Mouse (Mus musculus) midbrain, embryonic 16.5 days (tissue): Measurements from ENCODE around the gene Grb2. TPM values are rescaled to one million over a fixed set of nuclear protein-coding genes. Genes with fewer than 3 reads are reported as not detected.

Source experiments
- ATAC-seq: fragments of 200-750 bp; cut with Nextera tagmentation; 2 replicates; pipeline ENCODE4 v1.8.0; 2017; ENCODE audit warnings: moderate TSS enrichment
- H3K27ac ChIP-seq: fragments of 300-500 bp; sonication (generic); 2 replicates; pipeline ENCODE4 v1.5.1; 2014; ENCODE audit warnings: mild to moderate bottlenecking, low read length, mixed read lengths
- H3K27me3 ChIP-seq: fragments of 300-500 bp; sonication (generic); 2 replicates; pipeline ENCODE4 v1.6.1; 2014; ENCODE audit warnings: low read depth, low read length, mixed read lengths; ENCODE audit not compliant: control insufficient read depth, insufficient read depth
- H3K36me3 ChIP-seq: fragments of 300-500 bp; sonication (generic); 2 replicates; pipeline ENCODE4 v1.6.1; 2014; ENCODE audit warnings: mild to moderate bottlenecking, low read length, moderate library complexity, mixed read lengths; ENCODE audit not compliant: control insufficient read depth, insufficient read depth
- H3K4me1 ChIP-seq: fragments of 300-500 bp; sonication (generic); 2 replicates; pipeline ENCODE4 v1.6.1; 2014; ENCODE audit warnings: mild to moderate bottlenecking, low read length, mixed read lengths; ENCODE audit not compliant: control insufficient read depth, insufficient read depth
- H3K4me2 ChIP-seq: fragments of 300-500 bp; sonication (generic); 2 replicates; pipeline ENCODE4 v1.6.1; 2014; ENCODE audit warnings: mild to moderate bottlenecking, low read length, mixed read lengths
- H3K4me3 ChIP-seq: fragments of 300-500 bp; sonication (generic); 2 replicates; pipeline ENCODE4 v1.5.1; 2014; ENCODE audit warnings: low read depth, mild to moderate bottlenecking, low read length, moderate library complexity, mixed read lengths
- H3K9ac ChIP-seq: fragments of 300-500 bp; sonication (generic); 2 replicates; pipeline ENCODE4 v1.6.1; 2014; ENCODE audit warnings: low read depth, low read length, mixed read lengths
- H3K9me3 ChIP-seq: fragments of 300-500 bp; sonication (generic); replicated peaks from 2 replicates; pipeline ENCODE4 v1.6.1; 2014; ENCODE audit warnings: mild to moderate bottlenecking, low read length, mixed read lengths; ENCODE audit not compliant: control insufficient read depth, poor library complexity, severe bottlenecking
- WGBS: fragments of 180-500 bp; shearing (Covaris S2); extraction: QIAGEN DNeasy Blood & Tissue Kit; methylation state at CpG from one replicate; pipeline ENCODE4 v1.1.7; 2014; 5-methylcytosine and 5-hydroxymethylcytosine counted together
- polyA plus RNA-seq: library from polyadenylated mRNA; unstranded; fragments of >200 nt; fragmentation: Nextera tagmentation; extraction: Ambion mirVana; gene quantifications from 2 replicates; pipeline ENCODE4 v1.2.1, GENCODE M21; 2015

Grb2 gene
- polyA plus RNA-seq, 1 experiment from 2014 or later = 196 TPM

DNA sequence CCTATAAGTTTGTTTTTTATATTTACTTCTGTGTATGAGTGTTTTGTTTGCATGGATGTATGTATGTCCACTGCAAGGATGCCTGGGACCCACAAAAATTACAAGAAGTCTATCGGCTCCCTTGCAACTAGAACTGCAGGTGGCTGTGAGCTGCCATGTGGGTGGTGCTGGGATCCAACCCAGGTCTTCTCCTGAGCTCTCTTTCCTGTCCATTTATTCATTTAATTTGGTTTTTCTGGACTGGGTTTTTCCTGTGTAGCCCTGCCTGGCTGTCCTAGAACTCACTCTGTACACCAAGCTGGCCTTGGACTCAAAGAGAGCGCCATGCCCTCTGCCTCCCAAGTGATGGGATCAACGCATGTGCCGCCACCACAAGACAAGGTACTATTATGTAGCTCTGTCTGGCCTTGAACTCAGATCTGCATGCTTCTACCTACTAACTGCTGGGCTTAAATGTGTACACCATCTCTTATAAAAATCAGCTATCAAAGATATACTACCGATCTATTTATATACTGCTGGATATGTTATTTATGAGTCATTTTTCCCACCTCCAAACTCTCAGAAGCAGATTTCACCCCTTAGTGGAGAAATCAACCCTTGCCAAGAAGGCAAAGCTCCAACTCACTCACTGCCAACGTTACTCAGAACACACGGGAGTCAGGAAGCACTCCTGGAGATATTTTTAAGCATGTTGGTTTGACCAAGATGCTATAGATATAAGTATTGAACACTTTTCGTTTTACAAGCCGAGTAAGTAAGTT, 34.7 kb downstream of the Grb2 start:
- H3K4me3 ChIP-seq = no peak overlapping the region
- H3K4me1 ChIP-seq = no peaks in the 10 kb centered on the region; the same call in 1 of the 2 replicates
- ATAC-seq = no peak
- no peak overlapping the region for H3K9ac ChIP-seq
- WGBS = 88% methylated on average over 9 of the region's 9 CpGs
- H3K9me3 ChIP-seq = 0 out of 2 replicates have a peak, but pooled peaks cover 2% of the 10 kb centered on the region
- 0 out of 2 replicates have a peak, but pooled peaks cover 5% of the 10 kb centered on the region for H3K36me3 ChIP-seq
- H3K27me3 ChIP-seq = no peaks in the 10 kb centered on the region
- H3K27ac ChIP-seq = no peak overlapping the region
- no peak overlapping the region for H3K4me2 ChIP-seq

DNA sequence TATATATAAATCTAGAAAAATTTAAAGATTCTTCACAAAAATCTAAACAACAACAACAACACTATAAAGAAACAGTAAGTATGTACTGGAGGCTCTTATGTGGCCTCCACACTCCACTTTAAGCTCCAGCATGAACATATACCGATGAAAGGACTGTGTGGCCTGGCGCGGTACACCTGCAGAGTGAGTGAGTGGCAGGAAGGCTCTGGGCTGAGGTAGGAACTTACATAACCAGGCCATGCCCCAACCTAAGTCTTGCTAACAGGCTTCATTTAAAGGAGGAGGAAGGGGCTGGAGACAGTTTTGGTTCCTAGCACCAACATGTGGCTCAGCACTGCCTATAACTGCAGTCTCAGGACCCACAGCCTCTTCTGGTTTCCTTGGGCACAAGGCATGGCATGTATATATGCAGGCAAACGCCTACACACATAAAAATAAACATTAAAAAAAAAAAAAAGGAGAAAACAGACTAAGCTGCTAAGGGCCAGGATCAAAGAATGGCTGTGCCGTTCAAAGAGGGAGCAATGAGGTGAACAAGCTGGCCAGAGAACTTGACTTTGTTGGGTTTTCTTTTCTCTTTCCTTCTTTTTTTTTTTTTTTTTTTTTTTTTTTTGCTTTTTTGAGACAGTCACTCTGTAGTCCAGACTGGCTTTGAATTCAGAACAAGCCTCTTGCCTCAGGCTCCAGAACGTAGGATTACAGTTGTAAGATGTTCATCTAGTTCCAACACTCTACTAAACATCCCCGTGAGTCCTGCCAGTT, 36.0 kb downstream of the Grb2 start:
- no peaks in the 10 kb centered on the region for H3K27me3 ChIP-seq
- 0 out of 2 replicates have a peak, but pooled peaks cover under 1% of the 10 kb centered on the region for H3K36me3 ChIP-seq
- H3K9me3 ChIP-seq = no peaks in the 10 kb centered on the region
- no peak overlapping the region for H3K4me2 ChIP-seq
- H3K4me1 ChIP-seq = no peaks in the 10 kb centered on the region; the same call in 1 of the 2 replicates
- ATAC-seq = no peak
- no peak overlapping the region for H3K9ac ChIP-seq
- WGBS = 81% methylated on average over 7 of the region's 7 CpGs
- H3K27ac ChIP-seq = no peak overlapping the region
- no peak overlapping the region for H3K4me3 ChIP-seq

- H3K27me3 ChIP-seq = no peaks in the 10 kb centered on the region
- no peak overlapping the region for H3K9ac ChIP-seq
- no peak overlapping the region for H3K4me3 ChIP-seq
- 34% methylated on average over 5 of the region's 5 CpGs for WGBS
- H3K27ac ChIP-seq = no peak overlapping the region
- H3K4me2 ChIP-seq = no peak overlapping the region
- H3K4me1 ChIP-seq = no peaks in the 10 kb centered on the region; the same call in 1 of the 2 replicates
- no peak for ATAC-seq
- no peaks in the 10 kb centered on the region for H3K9me3 ChIP-seq
- no peaks in the 10 kb centered on the region for H3K36me3 ChIP-seq
These were observed 37.8 kb downstream of the Grb2 start for GRCm38 (mm10) chr11:115670451-115671050.

- H3K4me2 ChIP-seq = no peak overlapping the region
- H3K27ac ChIP-seq = no peak overlapping the region
- ATAC-seq = no peak
- no peak overlapping the region for H3K4me3 ChIP-seq
- H3K36me3 ChIP-seq = 0 out of 2 replicates have a peak, but pooled peaks cover 3% of the 10 kb centered on the region
- H3K27me3 ChIP-seq = no peaks in the 10 kb centered on the region
- no peaks in the 10 kb centered on the region for H3K9me3 ChIP-seq
- 64% methylated on average over 4 of the region's 4 CpGs for WGBS
- H3K9ac ChIP-seq = no peak overlapping the region
- H3K4me1 ChIP-seq = no peaks in the 10 kb centered on the region
These were observed 44.6 kb downstream of the Grb2 start for GRCm38 (mm10) chr11:115663676-115664335.

GRCm38 (mm10) chr11:115660376-115660775, 48.0 kb downstream of the Grb2 start:
- Histone ChIP-seq H3K4me2 (no peak overlapping the region), H3K4me3 (no peak overlapping the region), H3K4me1 (no peaks in the 10 kb centered on the region), H3K9me3 (no peaks in the 10 kb centered on the region), H3K27me3 (no peaks in the 10 kb centered on the region), H3K9ac (no peak overlapping the region), H3K27ac (no peak overlapping the region), H3K36me3 (0 out of 2 replicates have a peak, but pooled peaks cover 3% of the 10 kb centered on the region)
- 98% methylated on average over 4 of the region's 4 CpGs for WGBS
- no peak for ATAC-seq

DNA sequence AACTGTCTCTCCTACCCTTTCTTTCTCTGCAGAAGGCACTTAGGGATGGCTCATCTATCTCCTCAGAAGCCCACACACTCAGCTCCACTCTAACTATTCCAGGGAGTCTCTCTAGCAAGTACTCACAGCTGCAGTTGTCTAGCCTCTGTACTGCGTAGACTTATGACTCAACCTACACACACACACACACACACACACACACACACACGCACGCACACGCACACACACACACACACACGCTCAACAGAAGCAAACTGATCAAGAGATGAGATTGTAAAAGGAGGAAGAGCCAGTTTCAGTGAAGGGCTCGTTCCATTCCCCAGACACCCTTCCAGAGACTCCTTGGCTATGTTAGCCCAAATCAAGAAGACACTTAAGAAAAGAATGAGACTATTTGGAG, 49.9 kb downstream of the Grb2 start:
- Histone ChIP-seq H3K36me3 (0 out of 2 replicates have a peak, but pooled peaks cover 3% of the 10 kb centered on the region), H3K27ac (no peak overlapping the region), H3K4me3 (no peak overlapping the region), H3K9ac (no peak overlapping the region), H3K4me1 (no peaks in the 10 kb centered on the region), H3K27me3 (no peaks in the 10 kb centered on the region), H3K9me3 (no peaks in the 10 kb centered on the region), H3K4me2 (no peak overlapping the region)
- no peak for ATAC-seq
- WGBS = 95% methylated on average over 6 of the region's 6 CpGs

- Histone ChIP-seq H3K9ac (no peak overlapping the region), H3K4me1 (no peaks in the 10 kb centered on the region), H3K36me3 (0 out of 2 replicates have a peak, but pooled peaks cover 2% of the 10 kb centered on the region), H3K4me3 (no peak overlapping the region), H3K9me3 (no peaks in the 10 kb centered on the region), H3K27me3 (no peaks in the 10 kb centered on the region), H3K27ac (no peak overlapping the region), H3K4me2 (no peak overlapping the region)
- 77% methylated on average over 2 of the region's 2 CpGs for WGBS
- ATAC-seq = no peak
These were observed 54.3 kb downstream of the Grb2 start for GRCm38 (mm10) chr11:115654128-115654527.

DNA sequence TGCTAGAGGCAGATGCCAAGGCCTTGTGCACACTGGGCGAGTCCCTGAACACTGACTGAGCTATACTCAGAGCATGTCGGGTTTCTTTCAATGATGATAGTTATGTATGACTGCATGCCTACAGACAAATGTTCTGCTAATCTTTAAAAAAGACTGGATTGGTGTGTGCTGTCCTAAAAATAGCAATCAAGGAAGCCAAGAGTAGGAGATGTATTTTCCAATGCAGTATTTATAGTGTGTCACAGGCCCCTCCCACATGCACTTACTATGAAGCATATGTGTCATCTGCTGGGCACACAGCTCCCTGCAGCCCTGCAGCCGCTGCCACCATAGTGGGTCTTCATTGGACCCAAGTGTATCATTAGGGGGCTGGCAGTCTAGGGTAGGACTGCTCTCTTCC, 55.2 kb downstream of the Grb2 start:
- Histone ChIP-seq H3K4me1 (no peaks in the 10 kb centered on the region), H3K27me3 (no peaks in the 10 kb centered on the region), H3K27ac (no peak overlapping the region), H3K4me2 (no peak overlapping the region), H3K9me3 (no peaks in the 10 kb centered on the region), H3K4me3 (no peak overlapping the region), H3K36me3 (peaks cover 2% of the 10 kb centered on the region; the same call in 1 of the 2 replicates), H3K9ac (no peak overlapping the region)
- 95% methylated on average over 3 of the region's 3 CpGs for WGBS
- no peak for ATAC-seq
